Mouse (Mus musculus): ENCODE results near the gene Eri3. TPM values are rescaled to one million over a fixed set of nuclear protein-coding genes. Genes with fewer than 3 reads are reported as not detected.
A peak's percentile ranks its signal among the peaks of the same experiment; 100 is the strongest.

The Eri3 gene
- polyA plus RNA-seq, 1 experiment from 2014 or later: 77.5 TPM

DNA sequence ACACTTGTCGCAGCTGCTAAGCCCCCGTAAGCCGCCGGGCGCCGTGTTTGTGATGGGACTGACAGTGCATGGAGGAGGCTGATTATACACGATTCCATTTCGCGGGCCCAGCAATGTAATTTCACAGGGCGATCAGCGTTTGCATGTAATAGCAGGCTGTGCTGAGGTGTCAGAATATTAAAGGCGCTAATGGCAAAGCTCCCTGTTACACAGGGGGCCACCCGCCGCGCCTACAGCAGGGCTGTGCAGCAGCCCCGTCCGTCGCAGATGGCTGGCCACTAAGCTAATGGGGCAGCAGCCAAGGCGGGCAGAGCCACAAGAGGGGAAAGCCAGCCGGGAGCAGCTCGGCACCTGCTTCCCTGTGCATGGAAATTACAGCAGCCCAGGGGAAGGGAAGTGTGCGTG lies 94.9 kb downstream of the Eri3 start:
- Histone ChIP-seq H3K36me3 (ENCODE audit: control insufficient read depth, insufficient read depth, low read length) (peaks cover 7% of the 10 kb centered on the region; the same call in 1 of the 2 replicates), H3K9ac (ENCODE audit: low read length) (no peak overlapping the region), H3K4me3 (ENCODE audit: low read depth, low read length) (no peak overlapping the region), H3K4me1 (replicated peaks; ENCODE audit: control insufficient read depth, insufficient read depth) (no peaks in the 10 kb centered on the region), H3K4me2 (replicated peaks; ENCODE audit: low read depth) (no peak overlapping the region), H3K27ac (replicated peaks) (no peak overlapping the region), H3K27me3 (ENCODE audit: control insufficient read depth, insufficient read depth, low read length) (no peaks in the 10 kb centered on the region), H3K9me3 (ENCODE audit: control insufficient read depth, low read length) (no peaks in the 10 kb centered on the region)
- no peak for ATAC-seq (ENCODE audit: low FRiP score, low TSS enrichment)
- no peak for DNase-seq (ENCODE audit: low spot score)
- WGBS: 70% methylated on average over 22 of the region's 22 CpGs
- TF ChIP-seq EP300 (optimal IDR thresholded peaks at IDR 0.05) (no peak), CTCF (IDR thresholded peaks at IDR 0.05; ENCODE audit: low read depth) (no peak)

DNA sequence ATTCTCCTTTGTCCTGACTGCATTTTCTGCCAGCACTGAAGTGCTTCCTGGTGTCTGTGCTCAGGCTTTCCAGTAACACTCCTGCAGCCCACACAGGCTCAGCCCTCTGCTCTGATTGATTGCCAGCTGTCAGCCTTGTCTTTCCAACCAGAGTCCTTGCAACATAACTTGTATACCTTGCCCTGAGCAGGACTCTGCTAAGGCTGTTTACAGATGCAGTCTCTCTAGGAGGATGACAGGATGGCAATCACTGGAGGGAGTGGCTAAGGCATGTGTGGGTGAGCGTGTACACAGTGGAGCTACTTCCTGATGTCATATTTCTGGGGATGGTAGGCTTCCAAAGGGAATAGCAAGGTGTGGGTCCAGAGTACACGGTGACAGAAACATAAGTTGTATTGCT lies 95.7 kb downstream of the Eri3 start:
- 74% methylated on average over 2 of the region's 2 CpGs for WGBS
- no peaks in the 10 kb centered on the region for H3K27me3 ChIP-seq (ENCODE audit: control insufficient read depth, insufficient read depth, low read length)
- DNase-seq (ENCODE audit: low spot score): no peak
- no peak overlapping the region for H3K9ac ChIP-seq (ENCODE audit: low read length)
- peak; percentile 43; the same call in 1 of the 2 replicates for ATAC-seq (ENCODE audit: low FRiP score, low TSS enrichment)
- peaks cover 6% of the 10 kb centered on the region; the same call in 1 of the 2 replicates for H3K36me3 ChIP-seq (ENCODE audit: control insufficient read depth, insufficient read depth, low read length)
- H3K4me1 ChIP-seq (replicated peaks; ENCODE audit: control insufficient read depth, insufficient read depth): no peaks in the 10 kb centered on the region
- no peaks in the 10 kb centered on the region for H3K9me3 ChIP-seq (ENCODE audit: control insufficient read depth, low read length)
- no peak overlapping the region for H3K4me3 ChIP-seq (ENCODE audit: low read depth, low read length)
- H3K4me2 ChIP-seq (replicated peaks; ENCODE audit: low read depth): no peak overlapping the region
- no peak overlapping the region for H3K27ac ChIP-seq (replicated peaks)
- TF ChIP-seq EP300 (optimal IDR thresholded peaks at IDR 0.05) (no peak), CTCF (IDR thresholded peaks at IDR 0.05; ENCODE audit: low read depth) (no peak)

DNA sequence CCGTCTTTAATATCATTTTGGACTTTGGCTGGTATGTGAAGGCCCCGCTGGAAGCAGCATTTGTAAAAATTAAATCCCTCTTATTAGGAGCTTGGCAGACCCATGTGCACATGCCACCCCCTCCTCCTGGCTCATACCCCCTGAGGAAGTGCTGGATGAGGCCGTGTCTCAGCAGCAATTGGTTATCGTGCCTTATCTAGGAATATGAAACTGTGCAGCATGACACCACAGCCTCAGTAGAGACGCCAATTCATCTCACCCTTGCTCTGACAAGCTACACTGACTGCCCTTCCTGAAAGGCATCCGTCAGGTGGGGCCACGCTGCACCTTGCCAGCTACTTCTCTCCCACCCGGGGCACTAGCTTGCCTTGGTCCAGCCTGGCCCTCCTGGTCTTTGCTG lies 96.3 kb downstream of the Eri3 start:
- H3K27me3 ChIP-seq (ENCODE audit: control insufficient read depth, insufficient read depth, low read length): no peaks in the 10 kb centered on the region
- no peak overlapping the region for H3K4me2 ChIP-seq (replicated peaks; ENCODE audit: low read depth)
- H3K4me3 ChIP-seq (ENCODE audit: low read depth, low read length): no peak overlapping the region
- H3K4me1 ChIP-seq (replicated peaks; ENCODE audit: control insufficient read depth, insufficient read depth): no peaks in the 10 kb centered on the region
- TF ChIP-seq CTCF (IDR thresholded peaks at IDR 0.05; ENCODE audit: low read depth): no peak
- TF ChIP-seq EP300 (optimal IDR thresholded peaks at IDR 0.05): no peak
- no peak overlapping the region for H3K9ac ChIP-seq (ENCODE audit: low read length)
- 73% methylated on average over 8 of the region's 8 CpGs for WGBS
- no peak overlapping the region for H3K27ac ChIP-seq (replicated peaks)
- peaks cover 6% of the 10 kb centered on the region; the same call in 1 of the 2 replicates for H3K36me3 ChIP-seq (ENCODE audit: control insufficient read depth, insufficient read depth, low read length)
- DNase-seq (ENCODE audit: low spot score) (no peak), ATAC-seq (ENCODE audit: low FRiP score, low TSS enrichment) (no peak)
- H3K9me3 ChIP-seq (ENCODE audit: control insufficient read depth, low read length): no peaks in the 10 kb centered on the region

DNA sequence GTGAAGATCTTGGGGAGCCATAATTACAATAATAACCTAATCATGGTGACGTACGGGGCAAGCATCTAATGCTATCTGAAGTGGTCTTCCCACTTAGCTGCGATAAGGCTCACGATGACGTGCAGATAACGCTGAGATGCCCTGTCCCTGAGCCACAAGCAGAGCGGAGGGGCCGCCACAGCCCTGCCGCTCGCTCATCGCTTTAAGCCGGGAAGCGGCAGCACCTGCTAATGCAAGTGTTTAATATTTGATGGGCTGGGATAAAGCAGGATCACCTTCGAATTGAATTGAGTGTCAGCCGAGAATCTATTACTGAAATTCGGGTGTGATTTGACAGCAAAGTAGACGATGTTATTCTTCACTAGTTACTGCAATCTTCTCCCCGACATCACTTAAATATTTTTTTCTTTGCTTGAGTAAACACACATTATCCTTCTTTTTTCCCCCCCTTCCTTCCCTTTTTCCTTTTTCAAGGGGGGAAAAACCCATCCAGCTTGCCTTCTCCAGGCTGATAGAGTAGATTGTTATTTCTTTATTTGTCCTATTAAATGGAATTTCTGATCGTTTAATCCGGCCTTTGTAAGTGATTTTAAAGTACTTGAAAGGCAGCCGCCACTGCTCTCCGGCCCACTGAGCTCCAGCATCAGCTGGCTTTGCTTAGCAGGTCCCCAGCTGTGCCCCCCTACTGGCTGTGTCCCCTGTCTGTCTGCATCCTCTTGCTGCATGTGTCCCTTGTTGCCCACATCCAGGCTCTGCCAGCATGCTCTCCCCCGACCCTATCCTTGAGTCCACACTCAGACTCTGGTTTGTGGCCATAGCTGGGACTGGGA lies 97.0 kb downstream of the Eri3 start:
- Histone ChIP-seq H3K4me2 (replicated peaks; ENCODE audit: low read depth) (no peak overlapping the region), H3K9ac (ENCODE audit: low read length) (no peak overlapping the region), H3K4me3 (ENCODE audit: low read depth, low read length) (no peak overlapping the region), H3K36me3 (ENCODE audit: control insufficient read depth, insufficient read depth, low read length) (peaks cover 6% of the 10 kb centered on the region; the same call in 1 of the 2 replicates), H3K9me3 (ENCODE audit: control insufficient read depth, low read length) (no peaks in the 10 kb centered on the region), H3K4me1 (replicated peaks; ENCODE audit: control insufficient read depth, insufficient read depth) (no peaks in the 10 kb centered on the region), H3K27me3 (ENCODE audit: control insufficient read depth, insufficient read depth, low read length) (no peaks in the 10 kb centered on the region), H3K27ac (replicated peaks) (no peak overlapping the region)
- ATAC-seq (ENCODE audit: low FRiP score, low TSS enrichment): no peak
- WGBS: 73% methylated on average over 23 of the region's 23 CpGs
- no peak for DNase-seq (ENCODE audit: low spot score)
- no peak for TF ChIP-seq EP300 (optimal IDR thresholded peaks at IDR 0.05)

DNA sequence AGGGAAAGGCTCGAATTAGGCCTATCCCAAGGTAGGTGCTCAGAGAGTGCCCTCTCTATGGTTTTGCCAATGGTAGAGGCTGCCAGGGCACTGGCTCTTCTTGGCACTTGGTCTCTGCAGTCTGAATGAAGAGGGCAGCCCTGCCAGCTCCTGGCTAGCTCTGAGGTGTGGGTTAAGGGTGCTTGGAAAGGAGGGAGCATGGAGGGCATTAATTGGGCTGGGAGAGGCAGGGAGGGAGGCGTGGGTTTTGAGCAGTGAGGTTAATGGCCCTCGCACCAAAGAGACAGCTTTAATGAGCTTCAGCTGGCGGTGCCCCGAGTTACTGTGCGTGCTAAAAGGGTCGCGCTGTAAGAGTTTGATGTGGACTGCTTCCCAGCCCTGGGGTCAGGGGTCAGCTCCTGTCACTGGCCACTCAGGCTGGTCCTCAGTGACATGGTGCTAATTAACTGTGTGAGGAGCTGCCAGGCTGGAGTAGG lies 101.5 kb downstream of the Eri3 start:
- no peak for ATAC-seq (ENCODE audit: low FRiP score, low TSS enrichment)
- H3K36me3 ChIP-seq (ENCODE audit: control insufficient read depth, insufficient read depth, low read length): peaks cover 4% of the 10 kb centered on the region; the same call in 1 of the 2 replicates
- H3K9ac ChIP-seq (ENCODE audit: low read length): no peak overlapping the region
- H3K27me3 ChIP-seq (ENCODE audit: control insufficient read depth, insufficient read depth, low read length): no peaks in the 10 kb centered on the region
- no peaks in the 10 kb centered on the region for H3K4me1 ChIP-seq (replicated peaks; ENCODE audit: control insufficient read depth, insufficient read depth)
- no peak overlapping the region for H3K27ac ChIP-seq (replicated peaks)
- no peak for DNase-seq (ENCODE audit: low spot score)
- no peak overlapping the region for H3K4me3 ChIP-seq (ENCODE audit: low read depth, low read length)
- no peak overlapping the region for H3K4me2 ChIP-seq (replicated peaks; ENCODE audit: low read depth)
- WGBS: 67% methylated on average over 8 of the region's 8 CpGs
- TF ChIP-seq CTCF (IDR thresholded peaks at IDR 0.05; ENCODE audit: low read depth): no peak
- TF ChIP-seq EP300 (optimal IDR thresholded peaks at IDR 0.05): no peak
- no peaks in the 10 kb centered on the region for H3K9me3 ChIP-seq (ENCODE audit: control insufficient read depth, low read length)

DNA sequence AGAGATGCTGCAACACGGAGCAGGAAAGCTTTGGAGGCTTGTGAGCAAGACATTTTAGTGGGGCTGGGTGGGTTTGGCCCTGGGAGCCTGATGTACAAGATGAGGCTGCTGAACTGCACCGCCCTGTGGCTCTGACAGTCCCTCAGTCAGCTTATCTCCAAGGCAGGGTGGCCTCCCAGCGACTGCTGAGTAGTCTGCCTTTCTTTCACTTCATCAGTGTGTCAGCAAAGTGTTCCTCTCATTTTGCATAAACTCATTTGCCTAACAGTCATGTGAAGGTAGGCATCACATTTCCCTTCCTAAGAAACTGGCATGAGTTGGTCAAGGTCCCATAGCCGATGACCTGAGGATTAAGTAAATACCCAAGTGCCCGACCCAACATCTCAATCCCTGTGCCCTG lies 102.6 kb downstream of the Eri3 start:
- no peak overlapping the region for H3K9ac ChIP-seq (ENCODE audit: low read length)
- no peak overlapping the region for H3K27ac ChIP-seq (replicated peaks)
- H3K27me3 ChIP-seq (ENCODE audit: control insufficient read depth, insufficient read depth, low read length): no peaks in the 10 kb centered on the region
- TF ChIP-seq CTCF (IDR thresholded peaks at IDR 0.05; ENCODE audit: low read depth) (no peak), EP300 (optimal IDR thresholded peaks at IDR 0.05) (no peak)
- 60% methylated on average over 5 of the region's 5 CpGs for WGBS
- H3K4me2 ChIP-seq (replicated peaks; ENCODE audit: low read depth): no peak overlapping the region
- no peaks in the 10 kb centered on the region for H3K9me3 ChIP-seq (ENCODE audit: control insufficient read depth, low read length)
- DNase-seq (ENCODE audit: low spot score) (no peak), ATAC-seq (ENCODE audit: low FRiP score, low TSS enrichment) (no peak)
- H3K36me3 ChIP-seq (ENCODE audit: control insufficient read depth, insufficient read depth, low read length): peaks cover 3% of the 10 kb centered on the region; the same call in 1 of the 2 replicates
- no peak overlapping the region for H3K4me3 ChIP-seq (ENCODE audit: low read depth, low read length)
- no peaks in the 10 kb centered on the region for H3K4me1 ChIP-seq (replicated peaks; ENCODE audit: control insufficient read depth, insufficient read depth)

Measured in stomach, postnatal 0 days (tissue).